Mouse (Mus musculus): ENCODE data around the gene 4933415F23Rik. TPM values are rescaled to one million over a fixed set of nuclear protein-coding genes. Genes with fewer than 3 reads are reported as not detected.

The 4933415F23Rik gene
- polyA plus RNA-seq, 1 experiment from 2014 or later: not detected

- 78% methylated on average over 4 of the region's 4 CpGs for WGBS
- H3K9me3 ChIP-seq (ENCODE audit: control insufficient read depth, low read length): no peaks in the 10 kb centered on the region
- no peaks in the 10 kb centered on the region for H3K27me3 ChIP-seq (ENCODE audit: control insufficient read depth, insufficient read depth, low read length)
- no peak overlapping the region for H3K4me2 ChIP-seq (replicated peaks; ENCODE audit: low read depth, low read length)
- H3K4me1 ChIP-seq (replicated peaks; ENCODE audit: control insufficient read depth, insufficient read depth, low read length): no peaks in the 10 kb centered on the region
- DNase-seq (ENCODE audit: low spot score) (no peak), ATAC-seq (ENCODE audit: low FRiP score) (no peak)
- H3K4me3 ChIP-seq (ENCODE audit: low read depth, low read length): no peak overlapping the region
- no peak overlapping the region for H3K9ac ChIP-seq (ENCODE audit: low read depth, low read length)
- H3K36me3 ChIP-seq (ENCODE audit: control insufficient read depth, insufficient read depth, low read length): no peaks in the 10 kb centered on the region
- H3K27ac ChIP-seq (ENCODE audit: low read depth, low read length): no peak overlapping the region
These were observed 828 bp upstream of the 4933415F23Rik start for GRCm38 (mm10) chr1:23102881-23103280.

DNA sequence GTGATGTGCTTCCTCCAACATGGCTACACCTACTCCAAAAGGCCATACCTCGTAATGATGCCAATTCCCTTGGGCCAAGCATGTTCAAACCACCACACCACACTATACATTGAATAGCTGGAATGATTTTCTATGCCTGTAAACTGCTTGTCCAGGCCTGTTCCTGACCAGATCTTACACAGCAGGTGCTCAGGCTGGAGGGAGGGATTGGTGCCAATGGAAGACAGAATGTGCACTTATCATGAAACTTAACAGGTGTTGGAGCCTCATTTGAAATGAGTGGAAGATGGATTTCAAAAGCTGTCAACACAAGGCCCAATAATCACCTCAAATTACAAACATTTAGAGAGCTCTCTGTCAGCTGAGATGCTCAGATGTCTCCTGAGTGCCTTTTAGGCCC, 2.3 kb downstream of the 4933415F23Rik start:
- 78% methylated on average over 1 of the region's 1 CpGs for WGBS
- Histone ChIP-seq H3K27ac (ENCODE audit: low read depth, low read length) (no peak overlapping the region), H3K27me3 (ENCODE audit: control insufficient read depth, insufficient read depth, low read length) (no peaks in the 10 kb centered on the region), H3K9ac (ENCODE audit: low read depth, low read length) (no peak overlapping the region), H3K9me3 (ENCODE audit: control insufficient read depth, low read length) (no peaks in the 10 kb centered on the region), H3K4me2 (replicated peaks; ENCODE audit: low read depth, low read length) (no peak overlapping the region), H3K4me3 (ENCODE audit: low read depth, low read length) (no peak overlapping the region), H3K4me1 (replicated peaks; ENCODE audit: control insufficient read depth, insufficient read depth, low read length) (no peaks in the 10 kb centered on the region), H3K36me3 (ENCODE audit: control insufficient read depth, insufficient read depth, low read length) (no peaks in the 10 kb centered on the region)
- no peak for ATAC-seq (ENCODE audit: low FRiP score)
- no peak for DNase-seq (ENCODE audit: low spot score)

DNA sequence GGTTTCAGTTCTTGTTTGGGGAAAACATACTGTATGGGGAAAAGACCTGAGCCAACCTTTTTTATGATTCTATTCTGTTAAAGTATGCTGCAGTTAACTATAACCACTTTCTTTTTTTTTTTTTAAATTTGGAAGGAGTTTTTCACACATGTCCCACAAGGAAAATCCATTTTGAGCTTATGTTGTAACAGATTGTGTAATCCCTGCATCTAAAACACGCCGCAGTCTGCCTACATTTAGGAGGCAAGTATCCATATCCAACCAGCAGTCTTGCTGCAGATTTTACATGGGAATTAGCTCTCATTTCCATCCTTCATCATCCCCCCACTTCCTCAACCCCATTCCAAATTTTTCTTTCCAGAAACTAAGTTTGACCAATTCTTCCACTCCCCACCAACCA, 3.6 kb downstream of the 4933415F23Rik start:
- WGBS: 95% methylated on average over 2 of the region's 2 CpGs
- H3K4me1 ChIP-seq (replicated peaks; ENCODE audit: control insufficient read depth, insufficient read depth, low read length): no peaks in the 10 kb centered on the region
- no peak overlapping the region for H3K9ac ChIP-seq (ENCODE audit: low read depth, low read length)
- no peak overlapping the region for H3K4me3 ChIP-seq (ENCODE audit: low read depth, low read length)
- H3K36me3 ChIP-seq (ENCODE audit: control insufficient read depth, insufficient read depth, low read length): no peaks in the 10 kb centered on the region
- no peak overlapping the region for H3K27ac ChIP-seq (ENCODE audit: low read depth, low read length)
- no peak for ATAC-seq (ENCODE audit: low FRiP score)
- no peak for DNase-seq (ENCODE audit: low spot score)
- H3K9me3 ChIP-seq (ENCODE audit: control insufficient read depth, low read length): no peaks in the 10 kb centered on the region
- H3K27me3 ChIP-seq (ENCODE audit: control insufficient read depth, insufficient read depth, low read length): no peaks in the 10 kb centered on the region
- H3K4me2 ChIP-seq (replicated peaks; ENCODE audit: low read depth, low read length): no peak overlapping the region

DNA sequence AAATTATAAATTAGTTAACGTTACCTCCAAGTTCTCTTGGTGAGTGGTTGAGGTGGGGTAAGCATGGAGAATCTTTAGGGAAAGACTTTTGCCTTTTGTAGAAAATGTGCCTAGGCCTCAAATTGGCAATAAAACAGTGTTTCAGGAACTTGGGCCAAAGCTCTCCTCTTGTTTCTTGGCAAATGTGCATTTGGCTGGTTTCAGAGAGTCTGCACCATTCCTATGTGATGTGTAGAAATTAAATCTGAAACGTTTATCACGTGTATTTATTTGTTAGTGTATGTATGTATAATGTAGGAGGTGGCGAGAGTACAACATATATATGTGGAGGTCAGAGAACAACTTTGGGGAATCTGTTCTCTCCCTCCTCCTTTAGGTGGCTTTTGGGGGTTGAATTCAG, 4.1 kb downstream of the 4933415F23Rik start:
- Histone ChIP-seq H3K36me3 (ENCODE audit: control insufficient read depth, insufficient read depth, low read length) (no peaks in the 10 kb centered on the region), H3K27ac (ENCODE audit: low read depth, low read length) (no peak overlapping the region), H3K4me1 (replicated peaks; ENCODE audit: control insufficient read depth, insufficient read depth, low read length) (no peaks in the 10 kb centered on the region), H3K4me2 (replicated peaks; ENCODE audit: low read depth, low read length) (no peak overlapping the region), H3K9me3 (ENCODE audit: control insufficient read depth, low read length) (no peaks in the 10 kb centered on the region), H3K9ac (ENCODE audit: low read depth, low read length) (no peak overlapping the region), H3K4me3 (ENCODE audit: low read depth, low read length) (no peak overlapping the region), H3K27me3 (ENCODE audit: control insufficient read depth, insufficient read depth, low read length) (no peaks in the 10 kb centered on the region)
- WGBS: 84% methylated on average over 4 of the region's 4 CpGs
- ATAC-seq (ENCODE audit: low FRiP score) (no peak), DNase-seq (ENCODE audit: low spot score) (no peak)

GRCm38 (mm10) chr1:23067715-23068114, 34.3 kb downstream of the 4933415F23Rik start:
- ATAC-seq (ENCODE audit: low FRiP score) (no peak), DNase-seq (ENCODE audit: low spot score) (no peak)
- H3K27ac ChIP-seq (ENCODE audit: low read depth, low read length): no peak overlapping the region
- no peaks in the 10 kb centered on the region for H3K27me3 ChIP-seq (ENCODE audit: control insufficient read depth, insufficient read depth, low read length)
- no peaks in the 10 kb centered on the region for H3K36me3 ChIP-seq (ENCODE audit: control insufficient read depth, insufficient read depth, low read length)
- H3K4me2 ChIP-seq (replicated peaks; ENCODE audit: low read depth, low read length): no peak overlapping the region
- no peak overlapping the region for H3K9ac ChIP-seq (ENCODE audit: low read depth, low read length)
- 85% methylated on average over 5 of the region's 5 CpGs for WGBS
- H3K4me3 ChIP-seq (ENCODE audit: low read depth, low read length): no peak overlapping the region
- H3K4me1 ChIP-seq (replicated peaks; ENCODE audit: control insufficient read depth, insufficient read depth, low read length): no peaks in the 10 kb centered on the region
- no peaks in the 10 kb centered on the region for H3K9me3 ChIP-seq (ENCODE audit: control insufficient read depth, low read length)

DNA sequence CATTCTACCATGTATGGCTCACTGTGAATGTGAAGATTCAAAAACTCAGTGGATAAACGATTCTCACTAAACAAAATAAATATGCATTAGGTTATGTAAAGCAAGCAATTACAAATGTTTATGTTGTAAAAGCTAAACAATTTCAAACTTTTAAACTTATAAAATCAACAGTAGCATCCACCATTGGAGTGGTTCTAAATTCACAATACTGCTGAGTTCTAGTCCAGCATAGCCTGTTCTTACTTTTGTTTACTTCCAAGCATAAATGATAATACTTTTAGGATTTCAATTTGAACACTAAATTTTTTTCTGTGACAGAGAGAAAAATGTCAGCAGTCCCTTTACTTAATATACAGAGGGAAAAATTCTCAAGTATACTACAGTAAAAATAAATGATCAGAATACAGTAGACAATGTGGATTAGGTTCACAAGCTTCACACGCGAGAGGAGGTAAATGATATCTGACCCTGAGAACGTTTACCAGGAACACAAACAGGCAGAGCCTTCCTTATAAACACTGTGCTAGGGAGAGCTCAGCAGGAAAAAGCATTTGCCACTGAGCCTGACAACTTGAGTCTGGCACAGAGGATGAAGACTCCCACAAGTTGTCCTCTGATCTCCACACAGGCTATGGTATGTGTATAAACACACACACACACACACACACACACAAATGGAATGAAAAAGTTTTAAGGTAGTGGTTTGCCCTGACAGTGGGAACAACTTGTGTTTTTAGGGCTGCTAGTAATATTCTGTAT, 37.2 kb downstream of the 4933415F23Rik start:
- H3K4me1 ChIP-seq (replicated peaks; ENCODE audit: control insufficient read depth, insufficient read depth, low read length): no peaks in the 10 kb centered on the region
- DNase-seq (ENCODE audit: low spot score) (no peak), ATAC-seq (ENCODE audit: low FRiP score) (no peak)
- no peak overlapping the region for H3K27ac ChIP-seq (ENCODE audit: low read depth, low read length)
- no peak overlapping the region for H3K4me2 ChIP-seq (replicated peaks; ENCODE audit: low read depth, low read length)
- H3K9ac ChIP-seq (ENCODE audit: low read depth, low read length): no peak overlapping the region
- H3K9me3 ChIP-seq (ENCODE audit: control insufficient read depth, low read length): no peaks in the 10 kb centered on the region
- no peaks in the 10 kb centered on the region for H3K27me3 ChIP-seq (ENCODE audit: control insufficient read depth, insufficient read depth, low read length)
- H3K36me3 ChIP-seq (ENCODE audit: control insufficient read depth, insufficient read depth, low read length): no peaks in the 10 kb centered on the region
- H3K4me3 ChIP-seq (ENCODE audit: low read depth, low read length): no peak overlapping the region
- WGBS: 67% methylated on average over 4 of the region's 4 CpGs

GRCm38 (mm10) chr1:23063946-23064345, 38.1 kb downstream of the 4933415F23Rik start:
- Histone ChIP-seq H3K27ac (ENCODE audit: low read depth, low read length) (no peak overlapping the region), H3K36me3 (ENCODE audit: control insufficient read depth, insufficient read depth, low read length) (no peaks in the 10 kb centered on the region), H3K27me3 (ENCODE audit: control insufficient read depth, insufficient read depth, low read length) (no peaks in the 10 kb centered on the region), H3K4me1 (replicated peaks; ENCODE audit: control insufficient read depth, insufficient read depth, low read length) (no peaks in the 10 kb centered on the region), H3K4me2 (replicated peaks; ENCODE audit: low read depth, low read length) (no peak overlapping the region), H3K9ac (ENCODE audit: low read depth, low read length) (no peak overlapping the region), H3K9me3 (ENCODE audit: control insufficient read depth, low read length) (no peaks in the 10 kb centered on the region), H3K4me3 (ENCODE audit: low read depth, low read length) (no peak overlapping the region)
- whole genome bisulfite sequencing: 84% methylated on average over 2 of the region's 2 CpGs
- ATAC-seq (ENCODE audit: low FRiP score) (no peak), DNase-seq (ENCODE audit: low spot score) (no peak)

- DNase-seq (ENCODE audit: low spot score) (peak; percentile 82), ATAC-seq (ENCODE audit: low FRiP score) (peak; percentile 92)
- no peak overlapping the region for H3K27ac ChIP-seq (ENCODE audit: low read depth, low read length)
- no peaks in the 10 kb centered on the region for H3K27me3 ChIP-seq (ENCODE audit: control insufficient read depth, insufficient read depth, low read length)
- H3K4me2 ChIP-seq (replicated peaks; ENCODE audit: low read depth, low read length): no peak overlapping the region
- no peaks in the 10 kb centered on the region for H3K36me3 ChIP-seq (ENCODE audit: control insufficient read depth, insufficient read depth, low read length)
- WGBS: 28% methylated on average over 14 of the region's 14 CpGs
- H3K4me3 ChIP-seq (ENCODE audit: low read depth, low read length): no peak overlapping the region
- no peak overlapping the region for H3K9ac ChIP-seq (ENCODE audit: low read depth, low read length)
- no peaks in the 10 kb centered on the region for H3K4me1 ChIP-seq (replicated peaks; ENCODE audit: control insufficient read depth, insufficient read depth, low read length)
- no peaks in the 10 kb centered on the region for H3K9me3 ChIP-seq (ENCODE audit: control insufficient read depth, low read length)
These were observed 40.3 kb downstream of the 4933415F23Rik start for GRCm38 (mm10) chr1:23061614-23062373.

GRCm38 (mm10) chr1:23060056-23060455, 42.0 kb downstream of the 4933415F23Rik start:
- no peaks in the 10 kb centered on the region for H3K4me1 ChIP-seq (replicated peaks; ENCODE audit: control insufficient read depth, insufficient read depth, low read length)
- no peaks in the 10 kb centered on the region for H3K36me3 ChIP-seq (ENCODE audit: control insufficient read depth, insufficient read depth, low read length)
- H3K9ac ChIP-seq (ENCODE audit: low read depth, low read length): no peak overlapping the region
- H3K27ac ChIP-seq (ENCODE audit: low read depth, low read length): no peak overlapping the region
- no peaks in the 10 kb centered on the region for H3K27me3 ChIP-seq (ENCODE audit: control insufficient read depth, insufficient read depth, low read length)
- ATAC-seq (ENCODE audit: low FRiP score) (no peak), DNase-seq (ENCODE audit: low spot score) (no peak)
- no peak overlapping the region for H3K4me3 ChIP-seq (ENCODE audit: low read depth, low read length)
- WGBS: 93% methylated on average over 9 of the region's 9 CpGs
- H3K9me3 ChIP-seq (ENCODE audit: control insufficient read depth, low read length): no peaks in the 10 kb centered on the region
- H3K4me2 ChIP-seq (replicated peaks; ENCODE audit: low read depth, low read length): no peak overlapping the region
